Mouse (Mus musculus): ENCODE measurements around the gene Tshb.

Gene Tshb

DNA sequence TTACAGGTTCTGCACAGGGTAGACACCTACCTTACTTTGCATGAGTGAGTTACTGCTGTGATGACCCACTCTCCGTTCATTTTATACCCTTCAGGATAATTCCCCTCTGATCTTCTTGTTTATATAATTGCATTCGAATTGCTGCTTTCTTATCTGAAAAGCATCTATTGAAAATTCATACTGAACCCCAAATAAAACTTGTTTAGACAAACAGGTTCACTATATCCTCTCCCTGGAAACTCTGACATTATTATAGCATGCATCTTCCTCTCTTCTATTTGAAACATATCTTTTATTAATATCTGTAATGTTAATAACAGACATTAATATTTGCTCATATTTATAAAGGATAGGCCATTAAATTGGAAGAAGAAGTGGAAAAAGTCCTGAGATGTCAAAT, at the start of gene Tshb:
TSS of gene Tshb (minus strand) at position 101 of the 400 bp plus-strand sequence.
- DNase-seq (ENCODE audit: low spot score) = no peak

DNA sequence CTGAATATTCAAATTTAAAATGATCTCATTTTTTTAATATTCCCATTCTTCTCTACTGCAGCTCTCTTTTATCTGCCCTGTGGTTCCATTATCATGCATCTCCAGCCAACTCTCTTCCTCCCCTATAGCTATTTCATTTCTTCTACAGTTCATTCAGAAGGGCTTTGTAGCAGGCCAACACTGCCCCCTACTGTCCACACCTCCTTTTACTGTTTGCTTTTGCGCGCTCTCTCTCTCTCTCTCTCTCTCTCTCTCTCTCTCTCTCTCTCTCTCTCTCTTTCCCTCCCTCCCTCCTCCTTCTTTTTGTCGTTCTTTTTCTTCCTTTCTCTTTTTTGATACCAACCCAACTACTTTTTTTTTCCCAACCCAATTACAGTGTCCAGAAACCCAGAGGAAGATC, 21.4 kb upstream of the Tshb start:
- peak; percentile 82 for DNase-seq (ENCODE audit: low spot score)

DNA sequence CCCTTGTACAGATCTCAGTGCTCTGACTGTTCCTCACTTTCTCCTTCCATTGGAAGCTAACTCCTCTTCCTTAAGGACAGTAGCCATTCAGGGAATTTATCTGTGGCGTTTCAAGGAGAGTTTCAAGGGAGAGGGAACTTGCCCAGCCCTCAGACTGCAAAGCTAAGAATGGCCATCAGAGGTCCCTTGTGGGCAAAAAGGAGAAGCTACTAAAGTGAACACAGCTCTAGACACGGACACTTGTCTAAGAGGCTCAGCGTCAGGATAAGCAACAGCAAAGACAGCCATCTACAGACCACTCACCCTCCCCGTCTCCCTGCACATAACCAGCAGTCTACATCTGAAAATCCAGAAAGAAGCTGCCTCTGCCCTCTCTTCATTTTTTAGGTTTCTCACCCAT, 4.9 kb upstream of the Tshb start:
- DNase-seq (ENCODE audit: low spot score) = no peak

DNA sequence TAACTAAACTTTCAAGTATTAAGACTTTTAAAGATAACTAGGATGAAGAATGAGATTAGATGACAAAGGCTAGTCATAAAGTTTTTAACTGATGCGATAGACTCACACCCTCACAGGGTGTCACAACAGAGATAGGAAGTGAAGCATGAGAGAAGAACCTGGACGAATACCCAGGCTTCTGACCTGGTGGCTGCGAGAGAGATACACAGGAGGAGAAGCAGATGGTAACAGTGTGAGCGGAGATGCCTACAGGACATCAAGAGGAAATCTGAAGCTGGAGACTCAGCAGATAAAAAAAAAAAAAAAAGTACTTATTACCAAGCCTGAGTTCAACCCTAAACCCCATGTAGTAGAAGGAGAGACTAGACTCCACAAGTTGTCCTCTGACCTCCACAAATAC, 9.5 kb downstream of the Tshb start:
- DNase-seq (ENCODE audit: low spot score) = no peak

DNA sequence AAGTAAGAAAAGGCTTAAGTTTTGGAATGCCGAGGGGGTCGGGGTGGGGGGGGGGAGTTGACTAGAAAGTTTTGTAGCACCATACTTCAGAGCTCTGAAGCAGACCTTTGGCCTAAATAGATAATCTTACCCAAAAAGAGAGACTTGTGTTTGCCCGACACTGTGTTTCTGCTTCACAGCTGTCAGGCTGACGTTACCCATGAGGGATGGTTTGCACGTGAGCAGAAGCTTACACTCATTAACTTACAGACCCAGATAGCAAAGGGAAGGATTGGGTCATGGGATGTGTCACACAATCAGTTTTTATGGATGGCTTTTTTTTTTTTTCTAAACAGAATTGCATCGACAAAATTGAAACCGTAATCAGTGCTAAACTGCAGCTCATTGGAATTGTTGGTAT, 17.7 kb downstream of the Tshb start:
- DNase-seq (ENCODE audit: low spot score) = no peak

DNA sequence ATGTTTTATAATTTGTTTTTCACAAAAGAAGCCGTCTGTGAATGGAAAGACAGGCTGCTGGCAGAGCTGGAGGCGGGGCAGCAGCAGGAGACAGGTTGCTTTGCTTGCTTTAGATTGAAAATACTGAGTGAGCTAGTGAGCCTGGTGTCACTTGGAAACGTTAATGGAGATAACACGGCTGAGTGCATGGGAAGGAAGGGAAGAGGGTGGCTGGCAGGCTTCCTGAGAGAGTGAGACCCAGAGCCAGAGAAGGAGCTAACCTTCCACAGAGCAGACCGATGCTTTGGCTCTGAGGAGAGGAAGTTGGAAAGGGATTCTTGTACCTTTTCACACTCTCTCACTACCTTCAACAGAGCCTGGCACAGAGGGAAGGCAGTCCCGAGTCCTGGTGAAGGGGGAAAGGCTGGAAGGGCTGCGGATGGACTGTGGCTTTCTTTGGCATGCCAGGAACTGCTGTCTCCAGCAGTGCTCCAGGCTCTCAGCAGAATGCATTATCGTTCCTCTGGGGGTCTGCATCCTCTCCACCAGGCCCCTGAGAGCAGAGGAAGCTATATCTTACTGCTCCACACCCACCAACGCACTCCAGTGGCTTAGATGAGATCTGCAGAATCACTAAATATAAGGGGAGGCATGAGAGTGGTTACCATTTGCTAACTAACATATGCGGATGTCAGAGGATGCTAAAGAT, 18.7 kb downstream of the Tshb start:
- no peak for DNase-seq (ENCODE audit: low spot score)

DNA sequence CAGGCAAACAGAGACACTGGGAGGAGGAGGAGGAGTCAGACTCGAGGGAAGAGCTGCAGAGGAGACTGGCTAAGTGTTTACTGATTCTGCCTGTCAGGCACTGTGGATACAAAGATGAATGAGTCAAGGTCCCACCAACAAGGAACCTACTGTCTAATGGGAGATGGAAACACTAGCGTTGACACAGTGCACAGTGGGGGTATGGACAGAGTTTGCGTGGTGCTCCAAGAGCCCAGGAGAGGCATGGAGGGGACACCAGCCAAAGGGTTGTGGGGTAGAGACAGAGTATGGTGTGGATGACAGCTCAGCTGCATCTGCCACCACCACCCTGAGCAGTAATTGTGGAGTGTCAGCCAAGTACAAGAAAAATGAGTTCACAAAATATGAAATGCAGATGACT, 20.1 kb downstream of the Tshb start:
- no peak for DNase-seq (ENCODE audit: low spot score)

DNA sequence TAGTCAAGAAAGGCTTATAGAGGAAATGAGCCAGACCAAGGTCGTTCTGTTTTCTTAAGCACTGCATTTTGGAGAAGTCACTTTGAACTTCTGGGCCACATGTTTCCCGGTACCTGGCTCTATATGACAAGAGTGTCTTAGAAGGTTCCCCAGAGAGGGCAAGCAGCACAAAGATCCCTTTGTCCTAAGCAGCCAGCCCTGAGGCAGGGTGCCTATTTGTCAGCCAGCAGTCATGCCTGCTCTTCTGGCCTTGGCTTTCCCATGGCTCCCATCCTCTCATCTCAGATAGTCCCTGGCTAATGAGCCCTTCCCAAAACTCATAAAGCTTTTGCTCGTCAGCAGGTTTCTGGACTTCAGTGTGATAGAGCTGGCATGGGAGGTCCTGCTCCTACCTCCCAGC, 22.3 kb downstream of the Tshb start:
- no peak for DNase-seq (ENCODE audit: low spot score)

DNA sequence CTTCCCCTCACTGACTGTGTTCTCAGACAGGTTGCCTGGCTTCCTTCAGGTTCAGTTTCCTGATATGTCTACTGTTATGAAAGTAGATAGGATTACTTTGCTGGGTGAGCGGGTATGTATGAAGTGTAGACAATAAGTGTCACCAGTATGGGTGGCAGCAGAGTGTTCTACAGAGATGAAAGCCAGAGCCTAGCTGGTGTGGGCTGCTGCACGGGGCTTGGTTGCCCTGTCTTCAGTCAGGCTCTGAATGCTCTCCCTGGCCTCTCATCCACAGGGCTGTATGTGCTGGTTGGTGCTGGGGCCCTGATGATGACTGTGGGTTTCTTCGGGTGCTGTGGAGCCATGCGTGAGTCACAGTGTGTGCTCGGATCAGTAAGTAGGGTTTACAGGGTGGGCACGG, 25.5 kb downstream of the Tshb start:
- no peak for DNase-seq (ENCODE audit: low spot score)

DNA sequence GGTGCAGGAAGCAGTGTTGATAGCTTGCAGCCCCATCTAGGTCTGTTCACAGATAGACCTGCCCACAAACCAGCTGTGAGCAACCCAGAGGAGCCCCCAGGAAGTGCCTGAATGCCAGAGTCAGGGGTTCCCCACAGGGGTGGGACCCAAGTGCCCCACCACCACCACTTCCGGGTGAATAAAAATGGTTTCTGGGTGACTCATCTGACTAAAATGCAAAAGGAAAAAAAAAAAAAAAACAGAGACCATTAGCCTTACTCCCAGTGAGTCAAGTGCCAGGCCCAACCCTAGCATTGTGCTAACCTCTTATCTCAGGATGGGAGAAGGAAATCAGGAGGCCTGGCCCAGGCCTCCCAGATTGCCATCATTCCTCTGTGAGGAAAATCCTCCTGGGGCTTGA, 26.7 kb downstream of the Tshb start:
- DNase-seq (ENCODE audit: low spot score) = no peak

DNA sequence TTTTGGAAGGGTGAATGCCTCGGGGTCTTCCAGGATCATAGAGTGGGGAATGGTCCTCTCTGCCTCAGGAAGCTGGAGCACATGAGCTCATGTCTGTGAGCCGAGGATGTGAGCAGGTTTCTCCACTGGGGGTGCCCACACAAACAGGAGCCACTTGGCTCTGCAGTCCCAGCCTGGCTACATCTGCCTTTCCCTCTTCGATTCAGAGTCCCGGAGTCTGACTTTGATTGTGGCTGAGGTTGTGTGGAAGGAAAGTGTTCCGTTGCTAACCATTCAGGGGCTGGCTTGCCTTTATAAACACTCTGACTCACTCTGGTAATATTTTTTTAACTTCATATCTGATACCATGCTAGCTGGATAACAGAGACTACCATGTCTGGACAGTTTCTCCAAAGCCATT, 30.1 kb downstream of the Tshb start:
- no peak for DNase-seq (ENCODE audit: low spot score)

DNA sequence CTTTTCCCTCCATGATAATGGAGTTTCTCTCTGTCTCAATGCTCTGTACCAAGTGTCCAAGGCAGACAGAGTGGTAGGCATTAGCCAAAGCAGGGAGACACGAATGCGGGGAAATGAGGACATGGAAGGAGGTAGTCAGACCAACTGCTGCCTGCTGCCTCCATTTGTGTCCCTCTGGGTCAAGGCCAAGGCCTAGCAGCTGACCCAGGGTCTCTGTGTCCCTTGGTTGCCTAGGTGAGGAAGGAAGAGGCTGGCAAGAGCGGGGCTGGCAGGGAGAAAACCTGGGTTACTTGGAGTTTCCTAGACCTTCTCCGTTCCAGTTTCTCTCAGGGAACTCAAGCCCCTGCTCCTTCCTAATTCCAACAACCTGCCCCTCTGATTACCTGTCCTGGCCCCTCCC, 30.5 kb downstream of the Tshb start:
- no peak for DNase-seq (ENCODE audit: low spot score)

DNA sequence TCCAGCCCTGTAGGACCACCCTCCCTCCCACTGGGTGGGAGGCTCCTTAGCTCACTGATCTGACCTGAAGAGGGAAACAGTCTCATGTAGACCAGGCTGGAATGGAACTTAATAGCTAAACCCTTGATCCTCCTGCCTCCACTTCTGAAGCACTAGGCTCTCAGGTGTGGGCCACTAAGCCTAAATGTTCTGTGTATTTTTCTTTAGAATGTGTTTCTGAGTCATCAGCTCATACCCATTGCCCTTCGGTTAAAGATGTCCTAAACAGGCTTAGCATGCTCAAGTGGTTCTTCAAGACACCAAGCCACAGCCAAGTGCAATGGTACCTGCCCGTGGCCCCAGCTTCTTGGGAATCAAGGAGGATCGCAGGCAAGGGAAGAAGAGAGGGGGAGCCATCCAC, 31.0 kb downstream of the Tshb start:
- DNase-seq (ENCODE audit: low spot score) = no peak

DNA sequence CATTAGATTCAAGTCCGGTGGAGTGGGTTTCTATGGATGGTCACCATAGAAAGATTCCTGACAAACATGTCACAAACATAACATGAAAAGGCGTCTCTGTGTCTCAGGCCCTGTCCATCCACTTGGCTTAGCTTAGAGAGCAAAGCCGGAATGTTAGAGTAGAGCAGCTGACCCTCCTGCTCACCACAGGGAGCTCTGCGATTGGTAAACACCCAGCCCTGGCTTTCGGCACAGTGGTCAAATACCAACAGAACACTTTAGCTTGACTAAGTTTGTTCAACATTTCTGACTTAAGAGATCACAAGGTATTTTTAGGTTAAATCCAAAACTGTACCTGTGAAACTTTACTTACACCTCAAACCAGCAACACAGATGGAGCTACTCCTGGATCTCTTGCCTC, 31.4 kb downstream of the Tshb start:
- DNase-seq (ENCODE audit: low spot score) = no peak

DNA sequence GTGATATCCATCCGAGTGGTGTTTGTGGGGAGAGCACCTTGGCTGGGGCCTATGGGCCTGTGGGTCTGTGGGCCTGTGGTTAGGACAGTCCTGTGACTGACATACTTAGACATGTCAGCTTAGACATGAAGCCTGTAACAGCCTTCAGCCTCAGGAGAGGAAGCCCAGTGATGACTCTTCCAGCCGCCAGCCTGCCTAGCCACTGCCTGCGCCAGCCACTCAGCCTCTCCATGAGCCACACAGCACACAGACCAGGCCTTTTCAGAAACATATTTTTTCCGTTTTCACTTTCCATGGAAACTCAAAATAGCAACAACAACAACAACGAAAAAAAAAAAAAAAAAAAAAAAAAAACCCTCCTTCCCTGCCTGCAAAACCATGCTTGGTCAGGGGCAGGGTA, 33.8 kb downstream of the Tshb start:
- DNase-seq (ENCODE audit: low spot score) = no peak

DNA sequence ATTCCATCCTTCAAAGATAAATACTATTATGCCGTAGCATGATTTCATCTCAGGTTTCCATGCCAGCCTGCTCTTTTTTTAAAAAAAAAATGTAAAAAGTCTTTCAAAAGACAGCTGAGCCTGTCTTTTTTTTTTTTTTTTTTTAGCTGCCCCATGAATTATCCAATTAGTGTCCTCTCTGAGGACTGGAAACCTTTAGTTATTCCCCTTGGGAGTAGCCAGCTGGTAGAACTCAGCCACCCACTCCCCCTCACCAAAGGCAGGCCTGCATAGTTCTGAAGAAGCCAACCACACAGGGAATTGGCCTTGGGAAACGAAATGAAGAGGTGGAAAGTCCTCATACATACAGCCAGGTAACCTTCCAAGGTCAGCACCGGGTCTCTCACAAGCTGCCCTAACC, 34.5 kb downstream of the Tshb start:
- DNase-seq (ENCODE audit: low spot score) = no peak

DNA sequence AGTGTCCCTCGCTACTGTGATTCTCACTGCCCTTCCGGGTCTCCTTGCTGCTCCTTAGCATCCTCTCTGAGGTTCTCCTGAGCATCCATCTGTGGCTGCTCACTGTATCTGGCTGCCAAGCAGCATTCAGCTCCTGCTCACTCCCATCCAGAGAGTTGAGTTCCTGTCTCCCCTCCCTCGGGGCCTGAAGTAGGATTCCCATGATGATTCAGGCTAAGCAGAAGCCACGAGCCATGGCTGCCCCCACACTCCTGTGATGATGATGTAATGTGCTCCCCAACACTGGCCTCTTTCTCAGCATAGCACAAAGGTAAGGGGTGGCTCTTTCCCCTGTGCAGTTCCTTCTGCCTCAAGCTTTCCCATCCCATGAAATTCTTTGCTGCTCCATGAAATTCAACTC, 36.3 kb downstream of the Tshb start:
- no peak for DNase-seq (ENCODE audit: low spot score)

DNA sequence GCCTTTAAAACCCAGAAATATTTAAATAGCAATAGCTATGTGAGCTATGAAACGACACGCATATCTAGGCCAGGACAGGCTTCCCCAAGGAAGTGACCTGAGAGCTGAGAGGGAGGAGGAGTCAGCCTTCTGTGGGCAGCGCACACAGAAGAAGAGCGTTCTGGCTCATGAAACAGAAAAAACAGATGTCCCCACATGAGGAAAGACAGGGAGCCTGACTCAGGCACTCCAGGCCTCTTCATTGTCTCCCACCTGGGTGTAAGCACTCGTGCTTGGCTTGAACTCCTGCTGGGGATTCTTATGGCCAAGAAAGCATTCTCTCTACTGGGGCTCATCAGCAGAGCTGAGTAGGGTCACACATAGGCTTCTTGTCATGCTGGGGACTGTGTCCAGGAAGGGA, 37.9 kb downstream of the Tshb start:
- DNase-seq (ENCODE audit: low spot score) = no peak

DNA sequence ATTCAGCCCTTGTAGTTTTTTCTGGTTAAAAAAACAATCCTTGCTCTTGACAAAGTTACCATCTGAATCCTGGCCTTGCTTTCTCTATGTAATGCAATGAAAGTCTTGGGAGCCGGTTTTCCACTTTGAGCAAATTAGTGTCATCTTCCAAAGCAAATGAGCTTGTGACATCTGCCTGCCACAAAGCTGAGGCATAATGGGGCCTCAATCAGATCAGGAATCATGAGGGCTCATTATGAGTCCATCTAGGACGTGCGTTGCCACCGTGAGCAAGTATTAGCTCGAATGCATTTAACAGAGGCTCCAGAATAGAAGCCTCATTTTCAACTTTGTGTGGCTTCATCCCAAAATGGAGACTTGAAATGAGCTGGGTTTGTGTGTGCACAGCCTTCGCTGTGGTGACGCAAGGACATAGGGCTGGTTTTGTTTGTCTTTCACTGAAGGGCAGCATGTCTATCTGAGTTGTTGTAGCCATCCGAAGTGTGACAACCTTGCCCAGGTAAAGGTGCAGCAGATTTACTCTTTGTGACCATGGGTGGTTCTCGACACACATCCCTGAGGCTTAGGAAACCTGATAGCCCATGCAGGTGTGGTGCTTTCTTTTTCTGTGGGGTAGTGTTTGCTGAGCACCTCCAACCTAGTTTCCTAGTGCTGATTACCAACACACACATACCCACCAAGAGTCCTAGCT, 38.6 kb downstream of the Tshb start:
- no peak for DNase-seq (ENCODE audit: low spot score)

DNA sequence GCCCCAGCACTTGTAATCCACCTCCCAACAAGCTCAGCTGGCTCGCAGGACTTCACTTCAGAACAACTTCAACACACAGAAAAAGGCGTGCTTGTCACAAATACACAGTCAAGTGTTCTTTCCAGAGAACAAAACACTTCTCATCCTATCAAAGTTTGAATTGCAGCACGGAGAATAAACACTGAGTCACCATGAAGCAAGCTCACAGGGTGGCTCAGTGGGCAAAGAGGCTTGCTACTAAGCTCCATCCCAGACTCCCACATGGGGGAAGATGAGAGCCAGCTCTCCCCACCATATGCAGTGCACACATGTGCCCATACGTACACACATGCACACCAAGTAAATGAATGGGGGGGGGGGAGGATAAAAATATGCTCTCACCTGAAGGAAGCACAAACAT, 39.3 kb downstream of the Tshb start:
- DNase-seq (ENCODE audit: low spot score) = no peak

DNA sequence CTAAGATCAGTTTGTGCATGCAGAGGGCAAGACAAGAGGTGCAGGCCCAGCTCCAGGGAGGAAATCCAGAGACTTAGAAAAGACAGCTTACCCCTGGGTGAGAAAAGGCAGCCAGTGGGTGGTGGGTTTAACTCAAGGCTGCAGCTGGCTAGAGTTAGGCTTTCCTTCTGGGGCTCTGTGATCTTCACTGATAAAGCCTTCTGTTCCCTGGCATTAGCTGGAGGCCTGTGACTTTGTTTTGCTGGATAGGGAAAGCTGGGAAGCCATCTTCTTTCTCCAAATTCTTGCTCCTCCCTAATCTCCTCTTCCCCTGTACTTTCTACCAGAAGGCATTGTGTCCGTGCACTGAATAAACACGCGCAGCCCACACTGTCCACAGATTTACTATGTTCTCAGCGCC, 39.8 kb downstream of the Tshb start:
- no peak for DNase-seq (ENCODE audit: low spot score)

DNA sequence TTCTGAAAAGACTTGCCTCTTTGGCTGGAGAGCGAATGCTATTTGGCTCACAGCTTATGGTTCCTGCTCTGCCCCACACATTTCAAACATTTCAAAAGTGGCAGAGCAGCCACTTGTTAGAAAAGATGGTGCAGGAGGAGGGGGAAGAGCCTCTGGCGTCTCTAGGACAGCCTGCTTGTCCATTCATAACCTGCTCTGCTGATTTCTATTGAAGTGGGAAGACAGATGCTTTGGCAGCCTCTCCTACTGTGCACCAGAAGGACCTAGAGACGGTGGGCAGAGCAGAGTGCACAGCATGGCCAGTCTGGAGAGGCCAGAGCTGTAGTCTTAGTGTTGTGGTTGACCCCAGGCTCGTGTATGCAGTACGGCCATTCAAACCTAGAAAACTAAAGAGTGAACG, 43.6 kb downstream of the Tshb start:
- DNase-seq (ENCODE audit: low spot score) = no peak

DNA sequence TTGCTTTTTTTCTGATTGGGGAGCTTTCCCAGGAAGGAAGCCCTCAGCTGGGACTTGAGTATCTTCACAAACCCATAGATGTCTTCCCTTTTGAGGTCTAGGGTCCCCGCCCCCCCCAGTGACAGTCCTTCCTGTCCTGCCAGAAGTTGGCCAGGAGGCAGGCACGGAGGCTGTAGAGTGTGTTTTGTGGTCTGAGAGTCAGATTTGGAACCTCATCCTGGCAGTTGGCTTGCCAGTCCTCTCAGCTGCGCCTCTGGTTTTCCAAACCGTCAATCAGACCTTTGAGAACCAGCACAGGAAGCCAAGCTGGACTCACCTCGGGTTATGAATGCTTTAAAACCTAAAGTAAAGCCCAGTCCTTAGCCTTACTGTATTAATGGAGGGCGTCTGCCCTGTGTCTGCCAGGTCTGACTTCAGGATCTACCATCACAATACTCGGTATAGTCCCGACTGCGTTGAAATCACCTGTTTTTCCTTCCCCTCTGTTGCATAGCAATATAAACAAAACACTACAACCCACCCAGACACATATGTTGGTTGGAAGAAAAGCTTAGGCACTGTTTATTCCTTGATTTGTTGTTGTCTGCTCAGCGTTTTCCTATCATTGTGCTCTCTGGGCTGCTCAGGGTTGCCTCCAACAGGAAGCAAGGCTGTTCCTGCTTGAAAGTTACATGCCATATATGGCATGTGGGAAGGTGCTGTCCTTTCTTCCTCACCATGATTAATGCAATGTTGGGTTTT, 44.2 kb downstream of the Tshb start:
- no peak for DNase-seq (ENCODE audit: low spot score)

DNA sequence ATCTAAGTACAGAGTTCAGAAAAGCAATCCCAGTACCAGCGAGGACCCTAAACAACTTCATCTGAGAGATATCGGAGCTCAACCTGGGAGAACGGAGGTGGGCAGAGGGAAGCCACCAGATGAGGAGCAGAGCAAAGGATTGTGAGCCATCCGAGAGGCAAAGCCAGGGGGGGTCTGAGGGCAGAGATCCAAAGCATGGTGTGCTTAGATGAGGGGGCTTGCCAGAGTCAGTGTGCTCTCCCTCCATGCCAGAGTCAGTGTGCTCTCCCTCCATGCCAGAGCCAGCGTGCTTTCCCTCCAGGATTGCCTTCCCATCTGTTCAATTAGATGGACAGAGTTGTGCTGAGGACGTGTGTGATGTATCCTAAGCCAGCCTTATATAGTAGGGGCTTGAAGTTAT, 45.4 kb downstream of the Tshb start:
- DNase-seq (ENCODE audit: low spot score) = no peak
